Mouse (Mus musculus) embryonic facial prominence, embryonic 11.5 days (tissue): Measurements from ENCODE around the gene Ahdc1. TPM values are rescaled to one million over a fixed set of nuclear protein-coding genes. Genes with fewer than 3 reads are reported as not detected.

Source experiments
- ATAC-seq: fragments of 200-750 bp; cut with Nextera tagmentation; replicated peaks from 2 replicates; pipeline ENCODE4 v1.8.0; 2017; ENCODE audit warnings: low read depth; ENCODE audit not compliant: insufficient number of reproducible peaks, low FRiP score, low TSS enrichment
- DNase-seq: peaks from one replicate; pipeline ENCODE4 v3.0.0-alpha.2; 2015; ENCODE audit warnings: low spot score
- H3K27ac ChIP-seq: fragments of 300-500 bp; sonication (generic); replicated peaks from 2 replicates; pipeline ENCODE4 v1.5.1; 2014; ENCODE audit warnings: mild to moderate bottlenecking, low read depth, low read length, control low read depth
- H3K27me3 ChIP-seq: fragments of 300-500 bp; sonication (generic); 2 replicates; pipeline ENCODE4 v1.6.1; 2014; ENCODE audit warnings: mild to moderate bottlenecking, low read length, moderate library complexity, mixed read lengths; ENCODE audit not compliant: control insufficient read depth, insufficient read depth
- H3K36me3 ChIP-seq: fragments of 300-500 bp; sonication (generic); replicated peaks from 2 replicates; pipeline ENCODE4 v1.6.1; 2014; ENCODE audit warnings: low read depth, mild to moderate bottlenecking, low read length, moderate library complexity, mixed read lengths; ENCODE audit not compliant: control insufficient read depth, insufficient read depth
- H3K4me1 ChIP-seq: fragments of 300-500 bp; sonication (generic); 2 replicates; pipeline ENCODE4 v1.6.1; 2014; ENCODE audit warnings: low read length, mixed read lengths; ENCODE audit not compliant: control insufficient read depth, insufficient read depth
- H3K4me2 ChIP-seq: fragments of 300-500 bp; sonication (generic); 2 replicates; pipeline ENCODE4 v1.6.1; 2014; ENCODE audit warnings: low read depth, mild to moderate bottlenecking, control low read depth, low read length, moderate library complexity
- H3K4me3 ChIP-seq: fragments of 300-500 bp; sonication (generic); 2 replicates; pipeline ENCODE4 v1.5.1; 2014; ENCODE audit warnings: low read depth, low read length, control low read depth
- H3K9ac ChIP-seq: fragments of 300-500 bp; sonication (generic); replicated peaks from 2 replicates; pipeline ENCODE4 v1.6.1; 2014; ENCODE audit warnings: mild to moderate bottlenecking, control low read depth, low read length
- H3K9me3 ChIP-seq: fragments of 300-500 bp; sonication (generic); replicated peaks from 2 replicates; pipeline ENCODE4 v1.6.1; 2016; ENCODE audit warnings: mild to moderate bottlenecking, low read length, inconsistent platforms, mixed read lengths; ENCODE audit not compliant: control insufficient read depth
- WGBS: fragments of 180-500 bp; shearing (Covaris S2); extraction: QIAGEN DNeasy Blood & Tissue Kit; methylation state at CpG from one replicate; pipeline ENCODE4 v1.1.7; 2014; 5-methylcytosine and 5-hydroxymethylcytosine counted together
- polyA plus RNA-seq: library from polyadenylated mRNA; unstranded; fragments of >200 nt; fragmentation: Nextera tagmentation; extraction: Ambion mirVana; gene quantifications from 2 replicates; pipeline ENCODE4 v1.2.1, GENCODE M21; 2014

Gene Ahdc1
- polyA plus RNA-seq, result 6.6 and 7.7 TPM in 2 replicates

DNA sequence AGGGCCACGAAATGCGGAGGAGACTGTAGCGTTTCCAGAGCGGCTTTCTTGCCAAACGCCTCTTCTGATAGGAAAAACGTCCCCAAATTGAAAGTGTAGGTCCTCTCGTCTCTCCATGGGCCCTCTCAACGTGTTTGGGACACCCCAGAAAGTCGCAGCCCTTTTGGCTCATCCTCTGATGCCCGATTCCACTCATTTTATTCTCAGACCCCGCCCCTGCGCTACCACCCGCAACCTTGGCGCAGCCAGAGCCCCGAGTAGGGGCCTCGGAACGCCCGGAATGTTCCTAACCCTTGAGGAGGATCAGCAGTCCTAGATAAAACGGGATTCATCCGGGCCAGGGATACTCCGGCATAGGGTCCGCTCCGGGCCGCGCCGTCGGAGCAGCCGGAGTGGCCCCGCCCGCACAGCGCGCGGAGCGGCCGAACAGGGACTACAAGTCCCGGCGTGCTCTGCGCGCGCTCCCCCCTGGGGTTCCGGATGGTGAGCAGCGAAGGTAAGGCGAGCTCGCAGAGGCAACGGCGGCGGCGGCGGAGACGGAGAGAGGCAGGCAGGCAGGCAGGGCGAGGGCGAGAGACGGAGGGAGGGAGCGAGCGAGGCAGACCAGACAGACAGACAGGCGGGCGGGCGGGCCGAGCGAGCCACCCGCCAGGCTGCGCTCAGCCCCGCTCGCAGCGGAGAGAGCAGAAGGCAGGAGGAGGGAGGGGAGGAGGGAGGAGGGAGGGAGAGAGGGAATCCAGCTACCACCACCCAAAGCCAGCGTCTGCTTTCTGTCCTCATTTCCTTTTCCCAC is at the start of gene Ahdc1:
Ahdc1 (plus strand) TSS at position 233 of the 793 bp plus-strand sequence.
- Histone ChIP-seq H3K4me3 (peak within 1 kb of the TSS; percentile 97), H3K4me1 (peaks cover 18% of the 10 kb centered on the region), H3K4me2 (peak within 1 kb of the TSS; percentile 94), H3K36me3 (no peaks in the 10 kb centered on the region), H3K27ac (peak within 1 kb of the TSS; percentile 91), H3K9ac (peak within 1 kb of the TSS; percentile 98), H3K27me3 (no peaks in the 10 kb centered on the region), H3K9me3 (no peaks in the 10 kb centered on the region)
- under 1% methylated on average over 54 of the region's 66 CpGs for WGBS
- DNase-seq (peak; percentile 95), ATAC-seq (peak; percentile 75)

- Histone ChIP-seq H3K4me1 (0 out of 2 replicates have a peak, but pooled peaks cover 3% of the 10 kb centered on the region), H3K27me3 (no peaks in the 10 kb centered on the region), H3K36me3 (no peaks in the 10 kb centered on the region), H3K27ac (no peak overlapping the region), H3K9ac (no peak overlapping the region), H3K4me3 (no peak overlapping the region), H3K4me2 (no peak overlapping the region), H3K9me3 (no peaks in the 10 kb centered on the region)
- ATAC-seq, result no peak
- DNase-seq, result no peak
- WGBS, result 69% methylated on average over 5 of the region's 5 CpGs
Measured at GRCm38 (mm10) chr4:132961866-132962265, 49.2 kb upstream of the Ahdc1 start.

- no peaks in the 10 kb centered on the region for H3K36me3 ChIP-seq
- DNase-seq (no peak), ATAC-seq (no peak)
- H3K27ac ChIP-seq, result no peak overlapping the region
- no peaks in the 10 kb centered on the region for H3K9me3 ChIP-seq
- H3K9ac ChIP-seq, result no peak overlapping the region
- H3K27me3 ChIP-seq, result no peaks in the 10 kb centered on the region
- no peak overlapping the region for H3K4me3 ChIP-seq
- WGBS, result 92% methylated on average over 4 of the region's 4 CpGs
- 0 out of 2 replicates have a peak, but pooled peaks cover 3% of the 10 kb centered on the region for H3K4me1 ChIP-seq
- no peak overlapping the region for H3K4me2 ChIP-seq
Measured at GRCm38 (mm10) chr4:132962628-132963027, 48.4 kb upstream of the Ahdc1 start.

DNA sequence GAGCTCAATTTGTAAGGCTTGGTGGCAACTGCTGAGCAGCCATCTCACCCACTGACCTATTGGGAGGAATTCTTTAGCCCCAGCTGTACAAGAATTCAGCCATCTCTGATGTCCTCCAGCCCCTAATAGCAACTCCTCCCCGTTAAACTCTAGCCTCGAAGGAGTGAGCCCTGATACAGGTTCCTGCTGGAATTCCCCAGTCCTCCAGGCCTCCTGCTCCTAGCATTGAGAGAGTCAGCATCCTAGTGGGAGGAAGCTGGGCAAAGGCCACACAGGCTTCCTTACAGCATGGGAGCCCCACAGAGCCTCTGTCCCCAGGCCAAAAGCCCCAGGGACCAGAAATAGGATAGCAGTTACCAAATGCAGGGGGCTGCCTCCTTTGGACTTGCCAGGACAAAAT is 47.6 kb upstream of the Ahdc1 start:
- no peak overlapping the region for H3K4me3 ChIP-seq
- H3K27ac ChIP-seq, result no peak overlapping the region
- WGBS, result 49% methylated on average over 2 of the region's 2 CpGs
- H3K4me1 ChIP-seq, result 0 out of 2 replicates have a peak, but pooled peaks cover 3% of the 10 kb centered on the region
- no peaks in the 10 kb centered on the region for H3K27me3 ChIP-seq
- no peak overlapping the region for H3K9ac ChIP-seq
- no peak for DNase-seq
- H3K9me3 ChIP-seq, result no peaks in the 10 kb centered on the region
- no peak for ATAC-seq
- no peak overlapping the region for H3K4me2 ChIP-seq
- no peaks in the 10 kb centered on the region for H3K36me3 ChIP-seq

DNA sequence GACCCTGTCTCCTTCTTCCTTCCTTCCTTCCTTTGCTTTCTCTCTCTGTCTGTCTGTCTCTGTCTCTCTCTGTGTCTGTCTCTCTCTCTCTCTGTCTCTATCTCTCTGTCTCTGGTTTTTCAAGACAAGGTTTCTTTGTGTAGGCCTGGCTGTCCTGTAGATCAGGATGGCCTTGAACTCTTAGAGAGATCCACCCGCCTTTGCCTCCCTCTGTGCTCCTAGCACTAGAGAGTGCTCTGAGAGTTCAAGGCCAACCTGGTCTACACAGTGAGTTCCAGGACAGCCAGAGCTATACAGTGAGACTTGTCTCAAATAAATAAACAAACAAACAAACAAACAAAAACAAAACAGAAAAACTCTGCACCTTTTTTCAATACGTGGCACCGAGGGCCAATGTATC is 47.0 kb upstream of the Ahdc1 start:
- H3K4me3 ChIP-seq, result no peak overlapping the region
- H3K36me3 ChIP-seq, result no peaks in the 10 kb centered on the region
- H3K9ac ChIP-seq, result no peak overlapping the region
- H3K4me1 ChIP-seq, result 0 out of 2 replicates have a peak, but pooled peaks cover under 1% of the 10 kb centered on the region
- no peak for ATAC-seq
- no peaks in the 10 kb centered on the region for H3K27me3 ChIP-seq
- no peaks in the 10 kb centered on the region for H3K9me3 ChIP-seq
- H3K27ac ChIP-seq, result no peak overlapping the region
- no peak overlapping the region for H3K4me2 ChIP-seq
- 39% methylated on average over 3 of the region's 3 CpGs for WGBS
- no peak for DNase-seq

GRCm38 (mm10) chr4:132964473-132964872 is 46.6 kb upstream of the Ahdc1 start:
- H3K4me1 ChIP-seq, result no peaks in the 10 kb centered on the region
- no peak overlapping the region for H3K4me2 ChIP-seq
- no peak for DNase-seq
- peak overlapping the region; percentile 2; the same call in 1 of the 2 replicates for H3K9ac ChIP-seq
- no peak overlapping the region for H3K27ac ChIP-seq
- H3K4me3 ChIP-seq, result no peak overlapping the region
- ATAC-seq, result no peak
- 31% methylated on average over 5 of the region's 5 CpGs for WGBS
- no peaks in the 10 kb centered on the region for H3K27me3 ChIP-seq
- no peaks in the 10 kb centered on the region for H3K36me3 ChIP-seq
- H3K9me3 ChIP-seq, result no peaks in the 10 kb centered on the region

DNA sequence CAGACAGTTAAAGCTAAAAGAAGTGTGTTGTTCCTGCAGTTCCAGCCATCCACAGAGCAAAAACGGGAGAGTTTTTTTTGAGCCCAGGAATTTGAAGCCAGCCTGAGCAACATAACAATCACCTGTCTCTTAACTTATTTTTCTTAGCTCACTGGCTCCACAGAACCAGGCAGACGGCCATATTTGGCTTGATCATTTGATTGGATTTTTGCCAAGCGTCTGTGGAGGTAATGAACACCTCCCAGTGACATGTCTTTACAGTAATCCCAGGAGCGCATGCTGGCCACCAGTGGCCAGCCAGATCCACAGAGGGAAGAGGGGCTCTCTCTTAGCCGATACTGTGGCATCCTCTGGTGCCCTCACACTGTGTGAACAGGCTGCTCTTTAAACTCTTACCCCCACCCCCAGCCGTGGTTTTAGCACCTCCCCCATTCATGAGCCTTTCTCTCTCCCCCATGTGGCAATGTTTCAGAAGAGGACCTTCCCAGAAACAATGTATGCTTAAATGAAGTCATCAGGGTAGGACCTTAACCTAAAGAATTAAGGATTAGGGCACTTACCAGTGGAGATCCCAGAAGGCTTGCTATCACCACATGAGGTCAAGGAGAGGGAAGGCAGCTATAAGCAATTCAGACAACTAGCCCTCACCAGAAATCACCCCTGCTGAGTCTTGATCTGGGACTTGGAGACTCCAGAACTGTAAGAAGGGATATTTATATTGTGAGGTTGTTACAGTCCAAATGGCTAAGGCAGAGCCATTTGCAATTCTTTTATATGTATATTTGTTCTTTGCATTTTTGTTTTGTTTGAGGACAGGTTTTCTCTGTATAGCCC is 42.7 kb upstream of the Ahdc1 start:
- H3K4me2 ChIP-seq, result no peak overlapping the region
- no peak for DNase-seq
- no peaks in the 10 kb centered on the region for H3K9me3 ChIP-seq
- ATAC-seq, result no peak
- no peaks in the 10 kb centered on the region for H3K4me1 ChIP-seq
- no peak overlapping the region for H3K27ac ChIP-seq
- H3K27me3 ChIP-seq, result no peaks in the 10 kb centered on the region; the same call in 1 of the 2 replicates
- H3K36me3 ChIP-seq, result no peaks in the 10 kb centered on the region
- 48% methylated on average over 6 of the region's 6 CpGs for WGBS
- no peak overlapping the region for H3K4me3 ChIP-seq
- H3K9ac ChIP-seq, result no peak overlapping the region

- no peak overlapping the region for H3K9ac ChIP-seq
Measured at GRCm38 (mm10) chr4:132971601-132972000, 39.5 kb upstream of the Ahdc1 start.

More at GRCm38 (mm10) chr4:132971601-132972000, 39.5 kb upstream of the Ahdc1 start:
- Histone ChIP-seq H3K4me3 (no peak overlapping the region), H3K9me3 (no peaks in the 10 kb centered on the region), H3K4me2 (no peak overlapping the region), H3K27ac (no peak overlapping the region), H3K36me3 (no peaks in the 10 kb centered on the region), H3K27me3 (peaks cover 7% of the 10 kb centered on the region), H3K4me1 (no peaks in the 10 kb centered on the region; the same call in 1 of the 2 replicates)
- ATAC-seq (no peak), DNase-seq (no peak)
- 62% methylated on average over 6 of the region's 6 CpGs for WGBS
